Mouse (Mus musculus): ENCODE results near the gene Pcsk5.

DNA sequence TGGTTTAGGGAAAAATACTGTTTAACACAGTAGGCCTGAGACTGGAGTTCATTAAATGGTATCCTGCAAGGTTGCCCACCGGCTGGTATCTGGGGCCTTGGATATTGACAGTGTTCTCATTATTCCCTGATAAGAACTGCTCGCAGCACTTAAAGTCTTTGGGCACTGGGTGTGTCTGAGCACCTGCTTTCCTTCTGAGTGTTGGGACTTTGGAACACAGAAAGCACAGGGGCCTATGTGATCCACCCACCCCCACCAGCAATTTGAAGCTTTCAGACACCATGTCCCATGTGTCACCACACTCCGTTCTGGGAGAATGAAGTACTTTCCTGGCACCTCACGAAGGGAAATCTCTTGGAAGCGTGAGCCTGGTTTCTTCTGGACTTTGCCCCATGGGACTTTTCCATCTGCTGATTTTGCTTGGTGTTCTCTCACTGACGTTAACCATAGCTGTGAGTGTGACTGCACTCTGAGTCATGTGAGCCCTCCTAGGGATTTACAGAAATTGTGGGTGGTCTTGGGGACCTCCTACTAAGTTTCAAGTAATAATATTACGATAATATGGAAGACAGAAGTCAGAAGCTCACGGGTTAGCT is 92.9 kb downstream of the Pcsk5 start:
- no peak for TF ChIP-seq CTCF (IDR thresholded peaks at IDR 0.05; ENCODE audit: low read depth, low read length)
- TF ChIP-seq TAL1 (conservative IDR thresholded peaks at IDR 0.05; ENCODE audit: low read depth, low read length), result no peak

Measured in G1E (cell line).